Mouse (Mus musculus): ENCODE measurements around the gene Shisa3.

- no peak for TF ChIP-seq CTCF (IDR thresholded peaks at IDR 0.05; ENCODE audit: control insufficient read depth, insufficient read depth, insufficient replicate concordance, low read depth, low read length)
- no peak for TF ChIP-seq POLR2A (IDR thresholded peaks at IDR 0.05; ENCODE audit: control insufficient read depth, low read depth, low read length)
Measured at GRCm38 (mm10) chr5:67559063-67559462, 48.6 kb upstream of the Shisa3 start.
